Mouse (Mus musculus) layer of hippocampus, adult 11-12 months (tissue): ENCODE data around the gene Pcdh7.

Experiments used
- DNase-seq: peaks from one replicate; pipeline ENCODE4 v3.0.0; 2022; ENCODE audit warnings: low spot score

The Pcdh7 gene

GRCm38 (mm10) chr5:57803108-57803507 lies 85.3 kb downstream of the Pcdh7 start:
- DNase-seq: no peak

DNA sequence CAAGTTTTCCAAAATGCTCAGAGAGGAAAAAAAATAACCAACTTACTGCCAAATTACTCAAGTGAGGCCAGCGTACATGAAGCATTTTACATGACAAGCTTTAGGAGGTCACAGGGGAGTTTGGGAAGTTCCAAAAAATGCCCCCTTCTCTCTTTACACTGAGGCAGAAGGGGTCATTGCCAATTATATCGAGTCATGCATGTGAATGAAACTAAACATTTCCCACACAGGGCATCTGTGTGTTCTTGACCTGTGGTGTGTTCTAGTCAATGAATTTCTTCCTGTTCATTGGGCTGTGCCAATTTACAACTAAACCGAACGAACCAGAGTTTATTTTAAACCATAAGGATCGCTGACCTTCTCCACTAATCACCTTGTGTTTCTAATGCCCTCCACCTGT lies 86.1 kb downstream of the Pcdh7 start:
- no peak for DNase-seq

DNA sequence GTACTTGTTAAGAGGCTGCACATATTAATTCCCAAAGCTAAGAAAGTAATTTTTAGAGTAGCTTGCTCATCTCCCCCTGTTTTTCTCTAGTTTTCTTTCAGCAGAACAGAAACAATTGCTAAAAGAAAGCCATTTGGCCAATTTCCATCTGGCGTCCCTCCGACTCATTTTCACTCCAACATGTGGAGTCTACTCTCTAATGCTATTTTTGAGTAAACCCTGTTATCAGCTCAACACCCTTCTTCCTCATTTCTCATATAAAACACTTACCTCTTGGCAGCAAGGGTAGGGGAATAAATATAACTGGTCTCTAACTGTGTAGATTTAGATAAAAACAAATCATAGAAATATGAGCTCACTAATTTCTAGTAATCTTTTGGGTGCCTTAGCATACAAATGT lies 89.6 kb downstream of the Pcdh7 start:
- DNase-seq: no peak

GRCm38 (mm10) chr5:57810641-57811040 lies 92.9 kb downstream of the Pcdh7 start:
- DNase-seq: no peak

DNA sequence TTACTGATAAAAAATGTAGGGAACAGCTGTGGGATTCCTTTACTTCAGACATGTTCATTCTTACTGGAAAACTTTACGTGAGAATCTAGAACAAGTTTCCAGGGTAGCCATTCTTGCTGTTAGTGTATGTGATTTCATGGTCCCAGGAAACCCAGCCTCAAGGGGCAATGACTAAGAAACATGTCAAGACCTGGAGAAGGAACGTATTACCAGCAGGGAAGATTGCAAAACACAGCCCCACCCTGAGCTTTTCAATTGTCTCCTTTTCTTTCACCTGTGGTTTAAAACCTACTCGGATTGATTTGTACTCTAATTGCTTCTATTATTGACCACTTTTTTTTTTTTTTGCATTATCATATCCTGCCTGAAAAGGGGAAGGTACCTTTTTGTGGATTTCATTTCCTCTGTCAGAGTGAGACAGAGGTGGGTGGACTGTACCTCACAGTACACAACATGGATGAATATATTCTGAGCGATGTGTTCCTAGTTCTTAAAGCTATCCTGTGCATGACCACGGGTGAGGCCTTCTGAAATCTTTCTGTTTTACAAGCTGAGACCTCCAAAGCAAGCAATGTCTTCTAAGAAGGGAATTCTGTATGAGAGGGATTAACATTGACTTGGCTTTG lies 98.3 kb downstream of the Pcdh7 start:
- DNase-seq: no peak

DNA sequence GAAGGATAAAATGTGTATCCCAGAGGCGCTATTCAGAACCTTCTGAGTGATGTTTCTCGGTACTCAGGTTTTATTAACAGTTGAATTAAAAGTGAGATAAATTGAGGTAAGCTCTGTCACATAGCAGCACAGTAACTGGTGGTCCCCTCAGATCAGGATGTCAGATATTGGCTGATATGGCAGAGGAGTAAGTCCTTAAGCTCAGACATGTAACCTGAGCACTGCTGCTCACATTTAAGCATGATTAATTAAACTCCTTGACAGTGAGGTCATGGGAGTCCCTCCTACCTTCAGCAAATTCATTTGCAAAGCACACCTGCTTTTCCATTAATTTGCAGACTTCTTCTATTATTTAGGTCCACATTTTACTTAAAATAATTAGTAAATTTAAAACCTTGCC lies 102.0 kb downstream of the Pcdh7 start:
- no peak for DNase-seq

- DNase-seq: no peak
Measured at GRCm38 (mm10) chr5:57821099-57821498, 103.3 kb downstream of the Pcdh7 start.

- no peak for DNase-seq
Measured at GRCm38 (mm10) chr5:57828437-57828836, 110.7 kb downstream of the Pcdh7 start.

DNA sequence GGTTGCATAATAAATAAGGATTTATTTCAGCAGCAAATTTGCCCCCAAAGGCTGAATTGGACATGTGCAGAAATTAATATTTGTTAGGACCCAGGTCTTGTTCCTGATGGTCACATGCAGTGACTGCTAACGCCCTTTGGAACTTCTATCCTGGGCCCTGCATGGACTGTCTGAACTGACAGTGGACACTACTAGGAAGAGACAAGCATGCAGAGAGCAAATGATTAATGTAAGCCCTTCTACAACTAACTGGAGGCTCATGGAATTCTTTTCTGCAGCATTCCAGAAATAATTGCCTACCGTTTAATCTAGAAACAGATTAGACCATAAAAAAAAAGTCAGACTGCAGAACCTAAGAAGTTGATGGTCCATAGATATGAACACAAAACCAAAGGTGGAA lies 119.4 kb downstream of the Pcdh7 start:
- no peak for DNase-seq

- no peak for DNase-seq
Measured at GRCm38 (mm10) chr5:57841357-57842119, 123.8 kb downstream of the Pcdh7 start.

- DNase-seq: peak; percentile 40
Measured at GRCm38 (mm10) chr5:57847500-57847899, 129.7 kb downstream of the Pcdh7 start.

DNA sequence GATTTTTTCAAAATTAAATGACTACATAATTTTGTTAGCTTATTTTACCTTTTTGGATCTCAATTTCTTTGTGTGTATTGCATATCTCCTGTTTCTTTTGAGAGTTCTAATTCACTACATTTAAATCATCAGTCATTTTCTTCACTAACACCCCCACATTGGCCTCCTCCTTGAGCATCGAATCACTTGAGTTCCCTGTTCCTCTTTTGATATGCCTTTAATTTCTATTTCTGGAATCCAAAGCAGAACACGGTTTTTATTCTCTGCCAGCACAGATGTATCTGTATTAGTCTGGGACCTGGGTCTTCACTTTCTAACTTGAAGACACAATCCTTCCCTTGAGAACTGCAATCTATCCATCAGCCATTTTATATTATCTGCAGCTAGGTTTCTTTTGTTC lies 132.3 kb downstream of the Pcdh7 start:
- DNase-seq: no peak

DNA sequence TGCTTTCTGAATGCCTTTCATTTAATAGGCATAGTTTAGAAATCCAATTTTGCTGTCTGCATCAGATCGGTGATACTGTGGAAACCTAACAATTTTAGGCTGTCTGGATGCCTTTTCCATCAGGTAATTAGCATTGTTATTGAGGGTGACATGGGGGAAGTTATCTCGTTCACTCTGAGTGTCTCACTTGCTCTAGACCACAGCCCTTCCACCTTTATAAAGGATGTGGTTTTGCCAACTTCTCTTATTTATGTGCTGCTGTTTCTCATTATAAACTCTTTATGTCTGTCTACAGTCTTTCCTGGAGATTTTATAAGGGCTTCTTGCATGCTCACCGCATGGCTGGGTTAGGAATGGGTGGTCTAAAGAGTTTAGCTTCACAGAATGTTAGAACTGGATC lies 139.5 kb downstream of the Pcdh7 start:
- DNase-seq: no peak

DNA sequence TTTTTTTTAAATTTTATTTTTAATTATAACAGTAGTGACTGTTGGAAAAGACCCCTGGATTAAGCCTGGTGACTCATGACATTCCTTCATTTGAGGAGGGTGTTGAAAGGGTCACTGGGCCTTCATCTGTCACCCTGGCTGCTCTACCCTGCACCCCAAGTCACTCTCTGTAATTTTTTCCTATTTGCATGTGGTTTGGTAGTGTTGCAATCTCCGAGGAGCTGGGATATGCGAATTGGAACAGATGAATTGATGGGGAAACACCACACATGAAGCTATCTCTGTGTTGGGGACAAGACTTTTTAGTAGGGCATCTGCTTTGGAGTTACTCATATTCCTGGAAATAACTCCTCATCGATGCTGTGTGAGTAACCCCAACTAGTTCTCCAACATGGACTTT lies 146.5 kb downstream of the Pcdh7 start:
- no peak for DNase-seq

DNA sequence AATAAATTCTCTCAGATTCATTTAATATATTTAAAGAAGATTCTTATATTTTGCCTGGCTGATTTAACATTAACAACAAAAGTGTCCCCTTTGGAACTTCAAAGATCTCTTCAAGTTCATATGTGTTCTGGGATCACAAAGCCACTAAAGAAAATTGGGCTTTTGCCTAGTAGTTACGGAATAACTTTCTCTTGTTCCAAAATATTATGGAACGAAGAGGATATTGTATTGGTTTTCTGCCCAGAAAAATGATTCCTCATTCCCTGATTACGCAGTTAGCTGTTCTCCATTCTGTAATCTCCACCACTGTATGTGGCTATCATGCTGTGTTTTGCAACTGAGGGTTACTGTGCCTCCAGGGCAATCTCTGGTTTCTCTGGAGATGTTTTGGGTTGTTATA lies 147.5 kb downstream of the Pcdh7 start:
- DNase-seq: no peak

GRCm38 (mm10) chr5:57866097-57866496 lies 148.3 kb downstream of the Pcdh7 start:
- no peak for DNase-seq

DNA sequence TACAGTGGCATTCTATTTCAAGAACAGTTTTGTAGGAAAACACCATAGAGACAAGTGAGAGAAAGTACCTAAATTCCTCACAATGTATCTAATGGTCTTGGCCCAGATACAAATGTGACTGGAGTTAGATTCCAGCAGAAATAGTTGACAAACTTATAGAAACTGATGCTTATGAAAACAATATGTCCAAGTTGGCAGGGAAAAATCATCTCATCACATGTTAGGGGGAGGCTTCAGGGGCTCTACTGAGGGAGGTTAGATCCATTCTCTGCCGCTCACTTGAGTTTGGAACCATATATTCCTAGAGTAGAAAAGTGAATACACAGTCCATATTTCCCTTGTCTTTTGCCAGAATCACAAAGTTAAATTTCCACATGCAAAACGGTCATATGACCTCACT lies 150.1 kb downstream of the Pcdh7 start:
- DNase-seq: no peak

GRCm38 (mm10) chr5:57868702-57869101 lies 150.9 kb downstream of the Pcdh7 start:
- no peak for DNase-seq

DNA sequence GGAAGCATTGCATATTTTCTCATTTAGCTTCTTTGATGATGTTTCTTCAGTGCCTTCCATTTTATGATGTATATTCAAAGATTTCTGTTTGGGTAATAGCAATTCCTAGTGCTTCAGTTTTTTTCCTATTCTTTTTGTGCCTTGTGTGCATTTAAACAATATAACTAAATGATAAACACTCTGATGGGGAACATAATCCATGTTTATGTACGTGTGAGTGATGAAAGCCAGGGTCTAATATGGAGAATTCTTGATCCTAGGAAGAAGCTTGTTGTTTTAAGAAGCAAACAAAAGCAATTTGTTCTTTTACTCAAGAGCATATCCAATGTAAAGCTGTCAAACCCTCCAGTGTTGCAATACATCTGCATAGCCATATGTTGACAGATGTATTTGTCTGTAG lies 153.0 kb downstream of the Pcdh7 start:
- DNase-seq: no peak

DNA sequence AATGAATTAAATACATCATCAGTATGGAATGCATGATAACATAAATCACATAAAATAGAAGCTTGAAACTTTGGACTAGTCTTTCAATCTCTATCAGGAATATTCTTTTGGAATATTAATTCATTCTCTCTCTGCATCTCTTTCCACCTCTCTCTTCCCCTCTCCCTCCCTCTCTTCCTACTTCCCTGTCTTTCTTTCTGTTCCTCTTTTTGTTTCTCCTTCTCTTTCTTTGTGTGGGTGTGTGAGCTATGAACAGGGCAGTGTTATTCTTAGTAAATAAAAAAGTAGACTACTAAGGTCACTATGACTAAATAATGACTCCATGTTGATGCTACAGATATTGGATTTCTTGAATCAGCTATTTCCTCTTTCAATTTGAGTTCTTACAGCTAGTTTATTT lies 167.2 kb downstream of the Pcdh7 start:
- DNase-seq: no peak

DNA sequence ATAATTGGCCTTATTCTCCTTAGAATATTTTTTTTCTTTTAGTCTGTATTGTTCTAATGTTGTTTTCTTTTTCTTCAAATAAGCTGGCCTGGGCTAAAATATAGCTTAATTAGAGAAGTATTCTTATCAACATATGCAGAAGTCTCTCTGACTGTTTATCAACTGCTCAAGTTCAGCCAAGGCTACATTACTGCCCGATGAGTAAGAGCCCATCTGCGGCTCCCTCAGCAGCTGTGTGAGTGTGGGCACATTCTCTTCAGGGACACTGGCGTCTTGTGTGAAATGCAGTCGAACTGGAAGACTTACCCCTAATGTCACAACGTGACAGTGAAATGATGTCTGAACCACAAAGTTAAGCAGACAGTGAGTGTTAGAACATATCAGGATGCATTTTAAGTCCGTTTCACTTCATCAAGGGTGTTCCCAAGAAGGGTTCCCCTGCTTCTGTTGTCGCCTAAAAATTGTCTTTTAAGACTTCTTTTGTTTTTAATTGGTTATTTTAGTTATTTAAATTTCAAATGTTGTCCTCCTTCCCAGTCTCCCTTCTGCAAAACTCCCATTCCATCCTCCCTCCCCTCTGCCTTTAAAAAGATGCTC lies 181.3 kb downstream of the Pcdh7 start:
- no peak for DNase-seq

GRCm38 (mm10) chr5:57907218-57907617 lies 189.5 kb downstream of the Pcdh7 start:
- DNase-seq: no peak

DNA sequence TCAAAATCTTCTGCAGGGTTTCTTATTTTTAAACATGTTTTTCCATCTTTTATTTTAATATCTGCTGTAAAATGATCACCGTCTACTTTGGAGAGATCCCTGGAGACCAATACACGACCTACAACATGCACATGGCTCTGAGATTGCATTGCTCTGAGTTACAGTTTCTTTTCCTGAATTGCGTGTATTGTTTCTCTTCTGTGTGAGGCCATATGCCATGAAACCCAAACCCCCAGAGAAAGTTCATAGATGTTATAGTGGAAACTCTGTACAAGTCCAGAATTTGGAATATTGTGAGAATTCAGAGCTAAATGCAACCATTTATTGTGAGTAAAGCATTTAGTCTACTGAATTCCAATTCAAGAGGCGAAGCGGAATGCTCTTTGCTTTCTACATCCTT lies 203.4 kb downstream of the Pcdh7 start:
- DNase-seq: no peak

GRCm38 (mm10) chr5:57931331-57931730 lies 213.6 kb downstream of the Pcdh7 start:
- no peak for DNase-seq
